Mouse (Mus musculus) liver, embryonic 14.5 days (tissue): ENCODE measurements around the gene Prl3a1. TPM values are rescaled to one million over a fixed set of nuclear protein-coding genes. Genes with fewer than 3 reads are reported as not detected.

ENCODE experiments used
- ATAC-seq: fragments of 200-750 bp; cut with Nextera tagmentation; 2 replicates; pipeline ENCODE4 v1.8.0; 2017; ENCODE audit warnings: moderate number of reproducible peaks, mild to moderate bottlenecking, moderate library complexity; ENCODE audit not compliant: insufficient read depth
- DNase-seq, 3 experiments: peaks; one replicate each; pipeline ENCODE4 v3.0.0-alpha.2; 2012 to 2013; ENCODE audit warnings: low read depth in 3 of 3, low spot score in 3 of 3
- H3K27ac ChIP-seq: fragments of 300-500 bp; sonication (generic); 2 replicates; pipeline ENCODE4 v1.5.1; 2014; ENCODE audit warnings: moderate library complexity, mild to moderate bottlenecking, control low read depth, inconsistent platforms
- H3K27me3 ChIP-seq: fragments of 300-500 bp; sonication (generic); 2 replicates; pipeline ENCODE4 v1.6.1; 2014; ENCODE audit warnings: mild to moderate bottlenecking, low read length, moderate library complexity; ENCODE audit not compliant: control insufficient read depth, insufficient read depth
- H3K36me3 ChIP-seq: fragments of 300-500 bp; sonication (generic); replicated peaks from 2 replicates; pipeline ENCODE4 v1.6.1; 2014; ENCODE audit warnings: low read depth; ENCODE audit not compliant: control insufficient read depth, insufficient read depth
- H3K4me1 ChIP-seq, 2 experiments: fragments of 200-500 bp in 1 of 2; fragments of 300-500 bp in 1 of 2; sonication (generic) in 1 of 2; replicated peaks; 2 replicates each; pipeline ENCODE4 v1.6.1; 2012 to 2014; ENCODE audit warnings: antibody characterized with exemption in 1 of 2, inconsistent platforms in 1 of 2, low read length in 1 of 2; ENCODE audit not compliant: control insufficient read depth in 2 of 2, insufficient read depth in 2 of 2
- H3K4me2 ChIP-seq: fragments of 300-500 bp; sonication (generic); 2 replicates; pipeline ENCODE4 v1.6.1; 2014; ENCODE audit warnings: low read depth, mild to moderate bottlenecking, control low read depth, moderate library complexity
- H3K4me3 ChIP-seq, 2 experiments: fragments of 200-500 bp in 1 of 2; fragments of 300-500 bp in 1 of 2; sonication (generic) in 1 of 2; 2 replicates each; pipeline ENCODE4 v1.5.1; 2012 to 2014; ENCODE audit warnings: low read depth in 2 of 2, low read length in 2 of 2, mild to moderate bottlenecking in 2 of 2, control low read depth in 1 of 2, inconsistent platforms in 1 of 2, moderate library complexity in 1 of 2; ENCODE audit not compliant: insufficient read depth in 1 of 2
- H3K9ac ChIP-seq: fragments of 300-500 bp; sonication (generic); replicated peaks from 2 replicates; pipeline ENCODE4 v1.6.1; 2014; ENCODE audit warnings: mild to moderate bottlenecking, control low read depth, moderate library complexity
- H3K9me3 ChIP-seq: fragments of 300-500 bp; sonication (generic); 2 replicates; pipeline ENCODE4 v1.6.1; 2016; ENCODE audit warnings: low read length, mixed read lengths; ENCODE audit not compliant: control insufficient read depth
- CTCF ChIP-seq: IDR thresholded peaks from 2 replicates; pipeline ENCODE4 v1.5.1; 2016; ENCODE audit warnings: antibody characterized with exemption, low read depth, control low read depth
- EP300 ChIP-seq: IDR thresholded peaks from 2 replicates; pipeline ENCODE4 v1.6.1; 2016; ENCODE audit warnings: antibody characterized with exemption, low read depth
- WGBS: fragments of 180-500 bp; shearing (Covaris S2); extraction: QIAGEN DNeasy Blood & Tissue Kit; methylation state at CpG from one replicate; pipeline ENCODE4 v1.1.7; 2014; ENCODE audit not compliant: insufficient replicate concordance; 5-methylcytosine and 5-hydroxymethylcytosine counted together
- polyA plus RNA-seq, 2 experiments: library from polyadenylated mRNA; depleted of rRNA in 1 of 2; stranded (reverse) in 1 of 2; unstranded in 1 of 2; fragments of >200 nt; fragmentation: Nextera tagmentation in 1 of 2; extraction: Ambion mirVana in 1 of 2; gene quantifications; 2 replicates each; pipeline versions ENCODE4 v1.2.1 to v1.2.3; 2012 to 2014

Prl3a1 gene
- polyA plus RNA-seq (2012; rRNA removed): not detected in 2 replicates
- polyA plus RNA-seq (2014; fragmentation: Nextera tagmentation; extraction: Ambion mirVana): not detected in 2 replicates

GRCm38 (mm10) chr13:27259136-27259535, at the start of gene Prl3a1:
TSS of gene Prl3a1 (plus strand) at chr13:27259436.
- H3K9ac ChIP-seq: no peak within 1 kb of the TSS
- no peak for TF ChIP-seq EP300
- H3K9me3 ChIP-seq: no peaks in the 10 kb centered on the region
- no peak within 1 kb of the TSS for H3K27ac ChIP-seq
- DNase-seq: no peak
- H3K4me3 ChIP-seq: no peak within 1 kb of the TSS
- ATAC-seq: no peak
- H3K36me3 ChIP-seq: no peaks in the 10 kb centered on the region
- WGBS: 56% methylated on average over 4 of the region's 4 CpGs
- no peaks in the 10 kb centered on the region for H3K4me1 ChIP-seq
- H3K4me2 ChIP-seq: no peak within 1 kb of the TSS
- no peaks in the 10 kb centered on the region for H3K27me3 ChIP-seq

DNA sequence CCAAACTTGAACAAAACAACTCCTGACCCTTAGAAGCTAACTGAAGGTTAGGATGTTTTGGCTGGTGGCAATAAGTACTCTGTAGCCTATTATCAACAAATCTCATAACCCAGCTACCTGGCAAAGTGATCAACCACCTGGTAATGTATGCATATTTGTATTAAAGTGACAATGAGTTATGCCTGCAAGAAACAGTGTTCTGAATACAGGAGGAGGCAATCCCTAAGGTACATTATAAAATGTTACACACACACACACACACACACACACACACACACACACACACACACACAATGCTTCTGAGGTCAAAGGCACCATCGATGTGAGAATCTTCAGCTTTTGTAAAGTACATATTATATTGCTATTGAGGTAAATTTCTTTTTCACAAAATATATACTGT, 17.7 kb upstream of the Prl3a1 start, which contains the start of gene Prl3b1:
Gene Prl3b1, plus strand, starts transcription at position 301 of the 400 bp plus-strand sequence.
- TF ChIP-seq EP300: no peak
- no peak for TF ChIP-seq CTCF
- WGBS: 83% methylated on average over 1 of the region's 1 CpGs
- ATAC-seq (no peak), DNase-seq (no peak)
- no peak within 1 kb of the TSS for H3K4me2 ChIP-seq
- no peak within 1 kb of the TSS for H3K9ac ChIP-seq
- no peak within 1 kb of the TSS for H3K4me3 ChIP-seq
- no peaks in the 10 kb centered on the region for H3K4me1 ChIP-seq
- no peaks in the 10 kb centered on the region for H3K36me3 ChIP-seq
- H3K27ac ChIP-seq: no peak within 1 kb of the TSS
- no peaks in the 10 kb centered on the region for H3K9me3 ChIP-seq
- no peaks in the 10 kb centered on the region for H3K27me3 ChIP-seq

GRCm38 (mm10) chr13:27312334-27313225, 53.3 kb downstream of the Prl3a1 start, which contains the start of gene Prl6a1:
TSS of gene Prl6a1 (plus strand) at chr13:27312627.
- Histone ChIP-seq H3K9ac (no peak within 1 kb of the TSS), H3K9me3 (no peaks in the 10 kb centered on the region), H3K36me3 (no peaks in the 10 kb centered on the region), H3K4me1 (no peaks in the 10 kb centered on the region), H3K27me3 (no peaks in the 10 kb centered on the region), H3K4me3 (no peak within 1 kb of the TSS), H3K4me2 (no peak within 1 kb of the TSS), H3K27ac (no peak within 1 kb of the TSS)
- TF ChIP-seq EP300 (no peak), CTCF (no peak)
- WGBS: 63% methylated on average over 7 of the region's 7 CpGs
- DNase-seq: no peak
- ATAC-seq: no peak

Other genes starting within 250 kb of the Prl3a1 start
- gene Prl, start 201.9 kb upstream of the Prl3a1 start, polyA plus RNA-seq (2012; rRNA removed): not detected in 2 replicates
- gene Prl, start 201.9 kb upstream of the Prl3a1 start, polyA plus RNA-seq (2014; fragmentation: Nextera tagmentation; extraction: Ambion mirVana): not detected in 2 replicates
- not detected in 2 replicates for gene Prl3d1, start 165.2 kb upstream of the Prl3a1 start, polyA plus RNA-seq (2012; rRNA removed)
- not detected in 2 replicates for gene Prl3d1, start 165.2 kb upstream of the Prl3a1 start, polyA plus RNA-seq (2014; fragmentation: Nextera tagmentation; extraction: Ambion mirVana)
- not detected in 2 replicates for gene Prl3d2, start 137.7 kb upstream of the Prl3a1 start, polyA plus RNA-seq (2012; rRNA removed)
- not detected in 2 replicates for gene Prl3d2, start 137.7 kb upstream of the Prl3a1 start, polyA plus RNA-seq (2014; fragmentation: Nextera tagmentation; extraction: Ambion mirVana)
- not detected in 2 replicates for gene Prl3d3, start 102.6 kb upstream of the Prl3a1 start, polyA plus RNA-seq (2012; rRNA removed)
- not detected in 2 replicates for gene Prl3d3, start 102.6 kb upstream of the Prl3a1 start, polyA plus RNA-seq (2014; fragmentation: Nextera tagmentation; extraction: Ambion mirVana)
- not detected in 2 replicates for gene Prl3c1, start 62.8 kb upstream of the Prl3a1 start, polyA plus RNA-seq (2012; rRNA removed)
- not detected in 2 replicates for gene Prl3c1, start 62.8 kb upstream of the Prl3a1 start, polyA plus RNA-seq (2014; fragmentation: Nextera tagmentation; extraction: Ambion mirVana)
- 0.19 TPM in 1 of 2 replicates, not detected in the other for gene Prl3b1, start 17.6 kb upstream of the Prl3a1 start, polyA plus RNA-seq (2012; rRNA removed)
- not detected in 2 replicates for gene Prl3b1, start 17.6 kb upstream of the Prl3a1 start, polyA plus RNA-seq (2014; fragmentation: Nextera tagmentation; extraction: Ambion mirVana)
- not detected in 2 replicates for gene Prl6a1, start 53.2 kb downstream of the Prl3a1 start, polyA plus RNA-seq (2012; rRNA removed)
- gene Prl6a1, start 53.2 kb downstream of the Prl3a1 start, polyA plus RNA-seq (2014; fragmentation: Nextera tagmentation; extraction: Ambion mirVana): not detected in 2 replicates
- not detected in 2 replicates for gene Prl8a2, start 86.2 kb downstream of the Prl3a1 start, polyA plus RNA-seq (2012; rRNA removed)
- gene Prl8a2, start 86.2 kb downstream of the Prl3a1 start, polyA plus RNA-seq (2014; fragmentation: Nextera tagmentation; extraction: Ambion mirVana): not detected in 2 replicates
- gene Prl2b1, start 131.4 kb downstream of the Prl3a1 start, polyA plus RNA-seq (2012; rRNA removed): not detected in 2 replicates
- gene Prl2b1, start 131.4 kb downstream of the Prl3a1 start, polyA plus RNA-seq (2014; fragmentation: Nextera tagmentation; extraction: Ambion mirVana): not detected in 2 replicates
- not detected in 2 replicates for gene Prl8a6, start 179.3 kb downstream of the Prl3a1 start, polyA plus RNA-seq (2012; rRNA removed)
- gene Prl8a6, start 179.3 kb downstream of the Prl3a1 start, polyA plus RNA-seq (2014; fragmentation: Nextera tagmentation; extraction: Ambion mirVana): not detected in 2 replicates